Mouse (Mus musculus): Measurements from ENCODE around the gene Tm9sf4.

Tm9sf4 gene

GRCm38 (mm10) chr2:153160844-153161683, at the start of gene Tm9sf4:
Gene Tm9sf4, plus strand, starts transcription at chr2:153161303.
- peak; percentile 96 for DNase-seq

GRCm38 (mm10) chr2:153115679-153116081, 45.4 kb upstream of the Tm9sf4 start:
- no peak for DNase-seq

- no peak for DNase-seq
Observed at GRCm38 (mm10) chr2:153117051-153117486, 44.0 kb upstream of the Tm9sf4 start.

- no peak for DNase-seq
Observed at GRCm38 (mm10) chr2:153119488-153119887, 41.6 kb upstream of the Tm9sf4 start.

- DNase-seq, result no peak
Observed at GRCm38 (mm10) chr2:153120126-153120525, 41.0 kb upstream of the Tm9sf4 start.

GRCm38 (mm10) chr2:153121821-153122615, 39.1 kb upstream of the Tm9sf4 start:
- DNase-seq, result no peak

GRCm38 (mm10) chr2:153122701-153123100, 38.4 kb upstream of the Tm9sf4 start:
- no peak for DNase-seq

GRCm38 (mm10) chr2:153125875-153126274, 35.2 kb upstream of the Tm9sf4 start:
- DNase-seq, result no peak

- DNase-seq, result peak; percentile 41
Observed at GRCm38 (mm10) chr2:153131019-153131418, 30.1 kb upstream of the Tm9sf4 start.

- peak; percentile 20 for DNase-seq
Observed at GRCm38 (mm10) chr2:153134237-153134636, 26.9 kb upstream of the Tm9sf4 start.

GRCm38 (mm10) chr2:153136211-153136610, 24.9 kb upstream of the Tm9sf4 start:
- no peak for DNase-seq

GRCm38 (mm10) chr2:153139158-153139557, 21.9 kb upstream of the Tm9sf4 start:
- DNase-seq, result no peak

- DNase-seq, result peak; percentile 18
Observed at GRCm38 (mm10) chr2:153139996-153140613, 21.0 kb upstream of the Tm9sf4 start.

- DNase-seq, result peak; percentile 72
Observed at GRCm38 (mm10) chr2:153142620-153143199, 18.4 kb upstream of the Tm9sf4 start.

GRCm38 (mm10) chr2:153145346-153145745, 15.8 kb upstream of the Tm9sf4 start:
- no peak for DNase-seq

- DNase-seq, result no peak
Observed at GRCm38 (mm10) chr2:153147236-153147635, 13.9 kb upstream of the Tm9sf4 start.

GRCm38 (mm10) chr2:153147715-153148114, 13.4 kb upstream of the Tm9sf4 start:
- DNase-seq, result peak; percentile 69

GRCm38 (mm10) chr2:153149742-153150141, 11.4 kb upstream of the Tm9sf4 start:
- no peak for DNase-seq

GRCm38 (mm10) chr2:153151026-153151425, 10.1 kb upstream of the Tm9sf4 start:
- DNase-seq, result no peak

- DNase-seq, result no peak
Observed at GRCm38 (mm10) chr2:153151926-153152665, 9.0 kb upstream of the Tm9sf4 start.

GRCm38 (mm10) chr2:153153033-153153450, 8.1 kb upstream of the Tm9sf4 start:
- no peak for DNase-seq

- DNase-seq, result no peak
Observed at GRCm38 (mm10) chr2:153157270-153157669, 3.8 kb upstream of the Tm9sf4 start.
